Mouse (Mus musculus): ENCODE measurements around the gene Kmt5b.
A peak's percentile ranks its signal among the peaks of the same experiment; 100 is the strongest.

Kmt5b gene

GRCm38 (mm10) chr19:3844836-3845235 lies 77.6 kb downstream of the Kmt5b start:
- no peak for DNase-seq

GRCm38 (mm10) chr19:3845339-3845738 lies 78.1 kb downstream of the Kmt5b start:
- DNase-seq, result no peak

GRCm38 (mm10) chr19:3845803-3846406 lies 78.7 kb downstream of the Kmt5b start:
- peak; percentile 49 to 65 for DNase-seq

GRCm38 (mm10) chr19:3846676-3847604 lies 79.7 kb downstream of the Kmt5b start:
- DNase-seq, result peak in 1 of 2 experiments; percentile 33

GRCm38 (mm10) chr19:3847711-3848110 lies 80.5 kb downstream of the Kmt5b start:
- DNase-seq, result no peak

- DNase-seq, result peak in 1 of 2 experiments; percentile 42
Observed at GRCm38 (mm10) chr19:3848207-3848808, 81.1 kb downstream of the Kmt5b start.

GRCm38 (mm10) chr19:3849251-3849650 lies 82.0 kb downstream of the Kmt5b start:
- no peak for DNase-seq

- peak in 1 of 2 experiments; percentile 19 for DNase-seq
Observed at GRCm38 (mm10) chr19:3850076-3850475, 82.9 kb downstream of the Kmt5b start.

- DNase-seq, result peak; percentile 42 to 50
Observed at GRCm38 (mm10) chr19:3850847-3851469, 83.7 kb downstream of the Kmt5b start.

- DNase-seq, result peak; percentile 97 to 98
Observed at GRCm38 (mm10) chr19:3851502-3851962, 84.3 kb downstream of the Kmt5b start, which contains the start of gene Chka. Gene Chka, plus strand, starts transcription at chr19:3851773.

GRCm38 (mm10) chr19:3851979-3852681 lies 84.9 kb downstream of the Kmt5b start:
- DNase-seq, result peak; percentile 69 to 73

- DNase-seq, result no peak
Observed at GRCm38 (mm10) chr19:3853121-3853520, 85.9 kb downstream of the Kmt5b start.

GRCm38 (mm10) chr19:3853891-3854290 lies 86.7 kb downstream of the Kmt5b start:
- DNase-seq, result no peak

GRCm38 (mm10) chr19:3855091-3855490 lies 87.9 kb downstream of the Kmt5b start:
- no peak for DNase-seq

- no peak for DNase-seq
Observed at GRCm38 (mm10) chr19:3855601-3856000, 88.4 kb downstream of the Kmt5b start.

- no peak for DNase-seq
Observed at GRCm38 (mm10) chr19:3857220-3857619, 90.0 kb downstream of the Kmt5b start.

- no peak for DNase-seq
Observed at GRCm38 (mm10) chr19:3862713-3863112, 95.5 kb downstream of the Kmt5b start.

GRCm38 (mm10) chr19:3864960-3865359 lies 97.7 kb downstream of the Kmt5b start:
- DNase-seq, result no peak

Measured in lung, postnatal 4 days (tissue).